Mouse (Mus musculus): ENCODE measurements around the gene Fam71e1. TPM values are rescaled to one million over a fixed set of nuclear protein-coding genes. Genes with fewer than 3 reads are reported as not detected.

Fam71e1 gene
- total and polyA plus RNA-seq, 2 experiments, result 1.8 to 4.1 TPM

DNA sequence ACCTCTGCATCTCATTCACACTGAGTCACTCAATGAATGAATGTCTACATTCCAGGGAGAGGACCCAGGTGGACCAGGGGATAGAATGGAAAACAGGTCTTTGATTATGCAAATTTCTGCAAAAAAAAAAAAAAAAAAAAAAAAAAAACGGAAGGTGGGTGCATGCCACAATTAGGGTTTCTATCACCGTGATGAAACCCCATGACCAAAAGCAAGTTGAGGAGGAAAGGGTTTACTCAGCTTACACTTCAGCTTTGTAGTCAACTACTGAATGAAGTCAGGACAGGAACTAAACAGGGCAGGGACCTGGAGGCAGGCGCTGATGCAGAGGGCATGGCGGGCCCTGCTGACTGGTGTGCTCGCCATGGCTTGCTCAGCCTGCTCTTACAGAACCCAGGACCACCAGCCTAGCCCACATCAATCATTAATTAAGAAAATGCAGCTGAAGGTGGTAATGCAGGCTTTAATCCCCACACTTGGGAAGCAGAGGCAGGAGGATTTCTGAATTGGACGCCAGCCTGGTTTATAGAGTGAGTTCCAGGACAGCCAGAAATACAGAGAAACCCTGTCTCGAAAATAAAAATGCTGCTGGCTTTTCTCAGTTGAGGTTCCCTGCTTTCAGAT lies 10.7 kb upstream of the Fam71e1 start:
- WGBS, result 82% methylated on average over 7 of the region's 7 CpGs
- no peaks in the 10 kb centered on the region; the same call in 1 of the 2 replicates for H3K27me3 ChIP-seq (ENCODE audit: control insufficient read depth, insufficient read depth, low read length)
- TF ChIP-seq CTCF (IDR thresholded peaks at IDR 0.05; ENCODE audit: low read depth, low read length) (no peak), POLR2A (IDR thresholded peaks at IDR 0.05; ENCODE audit: extremely low read depth, insufficient read depth, low read length) (no peak)
- DNase-seq (ENCODE audit: extremely low read depth, low read depth, low spot score), result no peak
- H3K9ac ChIP-seq (ENCODE audit: low read depth, low read length), result no peak overlapping the region
- H3K4me3 ChIP-seq (ENCODE audit: insufficient read depth, low read depth, low read length), result no peak overlapping the region
- H3K36me3 ChIP-seq (ENCODE audit: control insufficient read depth, insufficient read depth, low read length), result no peaks in the 10 kb centered on the region
- H3K4me1 ChIP-seq (ENCODE audit: control insufficient read depth, insufficient read depth, low read length), result no peaks in the 10 kb centered on the region
- no peak overlapping the region for H3K27ac ChIP-seq (replicated peaks; ENCODE audit: insufficient read depth, low read depth, low read length)
- H3K79me2 ChIP-seq (ENCODE audit: control insufficient read depth, insufficient read depth, low read length), result no peaks in the 10 kb centered on the region

DNA sequence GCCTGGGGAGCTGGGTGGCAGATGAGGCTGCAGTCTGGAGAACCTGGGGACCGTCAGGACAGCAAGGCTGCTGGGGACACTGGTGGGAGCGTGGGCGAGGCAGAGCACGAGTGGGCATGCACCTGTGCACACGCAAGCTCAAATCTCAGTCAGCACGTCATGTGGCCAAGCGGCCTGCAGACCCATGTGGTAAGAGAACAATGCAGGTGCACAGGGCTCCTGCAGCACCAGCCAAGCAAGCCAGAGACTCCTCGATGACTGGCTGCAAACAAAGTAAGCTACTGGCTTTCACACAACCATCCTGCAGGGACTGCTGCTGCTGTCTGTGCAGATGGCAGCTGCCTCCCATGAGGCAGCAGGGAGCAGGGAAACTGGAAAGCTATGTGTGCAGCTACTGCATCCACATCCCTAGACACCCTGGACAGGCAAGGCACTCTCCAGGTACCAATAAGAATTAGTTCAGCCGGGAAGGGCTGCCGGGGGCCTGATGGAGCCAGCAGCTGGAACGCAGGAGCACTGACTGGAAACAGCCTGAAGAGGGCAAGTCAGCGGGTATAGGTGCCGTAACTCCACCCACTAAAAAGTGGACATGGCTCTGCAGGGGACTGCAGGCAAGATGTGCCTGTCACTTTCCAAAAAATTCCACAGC lies 9.3 kb upstream of the Fam71e1 start:
- 79% methylated on average over 13 of the region's 13 CpGs for WGBS

DNA sequence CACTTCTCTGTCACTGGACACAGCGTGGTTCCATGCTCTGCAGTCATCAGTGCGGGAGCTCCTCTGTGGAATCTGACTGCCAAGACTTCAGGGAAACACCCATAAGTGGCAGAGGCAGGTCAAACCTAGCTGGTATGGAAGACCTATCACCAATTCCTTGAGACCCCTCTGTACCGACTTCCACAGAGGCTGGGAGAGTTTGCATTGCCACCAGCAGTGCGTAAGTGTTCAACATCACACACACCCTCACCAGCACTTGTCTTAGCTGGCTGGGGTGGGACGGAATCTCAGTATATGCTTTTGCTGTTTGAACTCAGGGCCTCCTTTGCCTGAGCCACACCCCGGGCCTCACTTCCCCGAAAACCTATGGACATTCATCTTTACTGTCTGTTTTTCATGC lies 8.4 kb upstream of the Fam71e1 start:
- 91% methylated on average over 7 of the region's 7 CpGs for WGBS
- Histone ChIP-seq H3K27me3 (ENCODE audit: control insufficient read depth, insufficient read depth, low read length) (no peaks in the 10 kb centered on the region; the same call in 1 of the 2 replicates), H3K36me3 (ENCODE audit: control insufficient read depth, insufficient read depth, low read length) (no peaks in the 10 kb centered on the region), H3K79me2 (ENCODE audit: control insufficient read depth, insufficient read depth, low read length) (no peaks in the 10 kb centered on the region), H3K4me1 (ENCODE audit: control insufficient read depth, insufficient read depth, low read length) (no peaks in the 10 kb centered on the region), H3K4me3 (ENCODE audit: insufficient read depth, low read depth, low read length) (no peak overlapping the region), H3K9ac (ENCODE audit: low read depth, low read length) (no peak overlapping the region), H3K27ac (replicated peaks; ENCODE audit: insufficient read depth, low read depth, low read length) (no peak overlapping the region)
- no peak for DNase-seq (ENCODE audit: extremely low read depth, low read depth, low spot score)
- TF ChIP-seq POLR2A (IDR thresholded peaks at IDR 0.05; ENCODE audit: extremely low read depth, insufficient read depth, low read length), result no peak
- no peak for TF ChIP-seq CTCF (IDR thresholded peaks at IDR 0.05; ENCODE audit: low read depth, low read length)

More for the DNA sequence above, 9.3 kb upstream of the Fam71e1 start:
- Histone ChIP-seq H3K27me3 (ENCODE audit: control insufficient read depth, insufficient read depth, low read length) (no peaks in the 10 kb centered on the region; the same call in 1 of the 2 replicates), H3K79me2 (ENCODE audit: control insufficient read depth, insufficient read depth, low read length) (no peaks in the 10 kb centered on the region), H3K27ac (replicated peaks; ENCODE audit: insufficient read depth, low read depth, low read length) (no peak overlapping the region), H3K36me3 (ENCODE audit: control insufficient read depth, insufficient read depth, low read length) (no peaks in the 10 kb centered on the region), H3K9ac (ENCODE audit: low read depth, low read length) (no peak overlapping the region), H3K4me3 (ENCODE audit: insufficient read depth, low read depth, low read length) (no peak overlapping the region), H3K4me1 (ENCODE audit: control insufficient read depth, insufficient read depth, low read length) (no peaks in the 10 kb centered on the region)
- TF ChIP-seq POLR2A (IDR thresholded peaks at IDR 0.05; ENCODE audit: extremely low read depth, insufficient read depth, low read length) (no peak), CTCF (IDR thresholded peaks at IDR 0.05; ENCODE audit: low read depth, low read length) (no peak)
- DNase-seq (ENCODE audit: extremely low read depth, low read depth, low spot score), result no peak

DNA sequence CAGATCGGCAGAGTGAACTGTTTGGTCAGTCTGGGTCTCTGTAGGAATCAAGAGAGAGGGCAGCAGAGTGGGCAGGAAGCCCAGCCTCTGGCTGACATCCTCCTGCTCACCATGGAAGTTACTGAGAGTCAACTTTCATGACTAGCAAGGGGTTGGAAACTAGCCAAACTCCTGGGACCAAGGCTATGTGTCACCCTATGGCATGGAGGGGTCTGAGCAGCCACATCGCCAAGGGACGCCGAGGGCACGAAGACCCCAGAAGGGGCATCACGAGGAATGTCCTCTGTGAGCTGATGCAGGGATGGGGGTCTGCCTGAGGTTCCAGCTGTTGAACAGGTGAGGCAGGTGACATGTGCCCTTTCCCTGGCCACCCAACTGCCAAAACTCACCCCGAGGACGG lies 7.8 kb upstream of the Fam71e1 start:
- 94% methylated on average over 8 of the region's 8 CpGs for WGBS

DNA sequence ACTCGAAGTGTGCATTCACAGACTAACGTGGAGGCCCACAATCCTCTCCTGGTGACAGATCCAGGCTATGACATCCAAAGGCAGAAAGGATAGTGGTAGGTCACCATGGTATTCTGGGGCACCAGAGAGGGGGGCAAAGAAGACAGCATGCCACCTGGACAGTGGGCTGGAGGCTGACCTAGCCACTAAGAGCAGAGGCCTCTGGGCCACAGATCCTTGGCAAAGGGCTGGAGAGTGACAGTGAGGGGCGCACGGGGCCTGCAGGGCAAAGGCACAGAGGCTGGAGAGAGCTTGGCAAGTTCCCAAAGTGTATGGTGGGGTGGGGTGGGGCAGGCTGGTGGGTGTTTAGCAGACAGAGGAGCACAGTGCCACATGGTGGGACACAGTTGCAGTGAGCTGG lies 6.1 kb upstream of the Fam71e1 start:
- no peak for DNase-seq (ENCODE audit: extremely low read depth, low read depth, low spot score)
- H3K4me3 ChIP-seq (ENCODE audit: insufficient read depth, low read depth, low read length), result no peak overlapping the region
- no peaks in the 10 kb centered on the region for H3K36me3 ChIP-seq (ENCODE audit: control insufficient read depth, insufficient read depth, low read length)
- no peaks in the 10 kb centered on the region for H3K27me3 ChIP-seq (ENCODE audit: control insufficient read depth, insufficient read depth, low read length)
- H3K79me2 ChIP-seq (ENCODE audit: control insufficient read depth, insufficient read depth, low read length), result peaks cover 3% of the 10 kb centered on the region; the same call in 1 of the 2 replicates
- H3K4me1 ChIP-seq (ENCODE audit: control insufficient read depth, insufficient read depth, low read length), result peaks cover 2% of the 10 kb centered on the region
- no peak overlapping the region for H3K27ac ChIP-seq (replicated peaks; ENCODE audit: insufficient read depth, low read depth, low read length)
- no peak for TF ChIP-seq CTCF (IDR thresholded peaks at IDR 0.05; ENCODE audit: low read depth, low read length)
- no peak for TF ChIP-seq POLR2A (IDR thresholded peaks at IDR 0.05; ENCODE audit: extremely low read depth, insufficient read depth, low read length)
- no peak overlapping the region for H3K9ac ChIP-seq (ENCODE audit: low read depth, low read length)
- WGBS, result 90% methylated on average over 4 of the region's 4 CpGs

More for the DNA sequence above, 7.8 kb upstream of the Fam71e1 start:
- DNase-seq (ENCODE audit: extremely low read depth, low read depth, low spot score), result no peak
- H3K27ac ChIP-seq (replicated peaks; ENCODE audit: insufficient read depth, low read depth, low read length), result no peak overlapping the region
- H3K36me3 ChIP-seq (ENCODE audit: control insufficient read depth, insufficient read depth, low read length), result no peaks in the 10 kb centered on the region
- H3K9ac ChIP-seq (ENCODE audit: low read depth, low read length), result no peak overlapping the region
- no peaks in the 10 kb centered on the region for H3K79me2 ChIP-seq (ENCODE audit: control insufficient read depth, insufficient read depth, low read length)
- no peak for TF ChIP-seq CTCF (IDR thresholded peaks at IDR 0.05; ENCODE audit: low read depth, low read length)
- no peak for TF ChIP-seq POLR2A (IDR thresholded peaks at IDR 0.05; ENCODE audit: extremely low read depth, insufficient read depth, low read length)
- H3K27me3 ChIP-seq (ENCODE audit: control insufficient read depth, insufficient read depth, low read length), result no peaks in the 10 kb centered on the region
- H3K4me1 ChIP-seq (ENCODE audit: control insufficient read depth, insufficient read depth, low read length), result no peaks in the 10 kb centered on the region
- no peak overlapping the region for H3K4me3 ChIP-seq (ENCODE audit: insufficient read depth, low read depth, low read length)

DNA sequence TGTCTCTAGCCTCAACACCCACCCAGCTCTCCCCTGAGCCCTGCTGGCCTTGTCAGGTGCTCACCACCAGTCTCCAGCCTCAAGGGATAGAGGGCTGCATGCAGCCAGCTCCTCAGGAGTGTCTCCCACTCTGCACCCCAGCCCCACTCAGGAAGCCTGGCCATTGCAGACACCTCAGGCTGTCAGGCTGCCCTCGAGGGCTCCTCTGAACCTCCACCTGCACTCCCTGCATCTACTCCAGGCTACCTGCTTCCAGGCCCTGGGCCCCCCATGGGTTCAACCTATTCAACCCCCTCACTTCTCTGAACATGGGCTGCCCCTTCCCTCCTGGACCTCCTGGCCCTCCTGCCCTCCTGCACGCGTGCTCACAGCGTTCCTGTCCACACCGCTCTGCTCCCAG lies 5.0 kb upstream of the Fam71e1 start:
- Histone ChIP-seq H3K27me3 (ENCODE audit: control insufficient read depth, insufficient read depth, low read length) (no peaks in the 10 kb centered on the region), H3K4me1 (ENCODE audit: control insufficient read depth, insufficient read depth, low read length) (peaks cover 9% of the 10 kb centered on the region), H3K36me3 (ENCODE audit: control insufficient read depth, insufficient read depth, low read length) (no peaks in the 10 kb centered on the region), H3K9ac (ENCODE audit: low read depth, low read length) (no peak overlapping the region), H3K27ac (replicated peaks; ENCODE audit: insufficient read depth, low read depth, low read length) (no peak overlapping the region), H3K4me3 (ENCODE audit: insufficient read depth, low read depth, low read length) (no peak overlapping the region), H3K79me2 (ENCODE audit: control insufficient read depth, insufficient read depth, low read length) (peaks cover 8% of the 10 kb centered on the region; the same call in 1 of the 2 replicates)
- TF ChIP-seq CTCF (IDR thresholded peaks at IDR 0.05; ENCODE audit: low read depth, low read length), result no peak
- no peak for TF ChIP-seq POLR2A (IDR thresholded peaks at IDR 0.05; ENCODE audit: extremely low read depth, insufficient read depth, low read length)
- WGBS, result 94% methylated on average over 5 of the region's 5 CpGs
- DNase-seq (ENCODE audit: extremely low read depth, low read depth, low spot score), result no peak
